Mouse (Mus musculus) right cerebral cortex, postnatal 36 days (tissue): Measurements from ENCODE around the gene Abhd12b.

Experiments
- DNase-seq, 2 experiments: peaks; one replicate each; pipeline ENCODE4 v3.0.0; 2022; ENCODE audit warnings: low spot score in 2 of 2, mixed read lengths in 1 of 2

Abhd12b gene

GRCm38 (mm10) chr12:70153842-70154241 lies at the start of gene Abhd12b:
Gene Abhd12b (plus strand): TSS chr12:70154142.
- DNase-seq = no peak

DNA sequence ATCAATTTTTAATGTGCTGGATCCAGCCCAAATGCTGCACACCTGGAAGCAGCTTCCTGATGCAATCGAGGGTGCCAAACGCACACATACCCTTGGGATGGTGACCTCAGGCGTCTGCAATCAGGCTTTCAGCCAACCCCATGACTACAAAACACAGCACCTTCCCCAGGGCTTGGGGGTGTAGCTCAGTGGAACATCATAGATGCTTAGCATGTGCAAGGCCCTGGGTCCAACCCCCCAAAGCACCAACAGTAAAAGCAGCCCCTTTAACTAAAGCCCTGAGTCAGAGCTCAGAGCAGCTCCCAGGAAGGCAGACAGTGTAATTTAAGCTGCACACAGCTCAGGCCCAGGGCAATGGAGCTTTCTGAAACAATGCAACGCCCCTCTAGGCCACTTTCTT lies 49.7 kb upstream of the Abhd12b start:
- DNase-seq = no peak

- DNase-seq = no peak
Observed at GRCm38 (mm10) chr12:70104776-70105420, 49.0 kb upstream of the Abhd12b start.

- DNase-seq = no peak
Observed at GRCm38 (mm10) chr12:70105885-70106284, 48.1 kb upstream of the Abhd12b start.

GRCm38 (mm10) chr12:70106508-70106907 lies 47.4 kb upstream of the Abhd12b start:
- no peak for DNase-seq

DNA sequence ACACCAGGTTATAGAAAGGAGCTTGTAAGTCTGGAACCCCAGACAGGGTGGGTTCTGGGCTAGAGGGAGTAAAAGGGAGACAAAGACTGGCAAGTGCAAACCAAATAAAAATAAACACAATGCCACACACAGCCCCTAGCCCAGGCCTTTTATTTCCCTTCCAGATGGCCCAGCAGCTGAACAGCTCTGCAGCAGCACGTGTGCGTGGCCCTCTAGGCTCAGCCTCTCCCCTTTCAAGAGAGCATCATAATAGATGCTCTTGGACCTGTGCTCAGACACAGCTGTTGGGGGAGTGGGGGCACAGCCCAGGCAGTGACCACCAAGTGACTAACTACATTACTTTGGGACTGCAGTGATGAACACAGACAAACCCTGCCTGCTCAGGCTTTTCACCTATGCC lies 45.8 kb upstream of the Abhd12b start:
- DNase-seq = no peak

GRCm38 (mm10) chr12:70109921-70110320 lies 44.0 kb upstream of the Abhd12b start:
- DNase-seq = no peak

DNA sequence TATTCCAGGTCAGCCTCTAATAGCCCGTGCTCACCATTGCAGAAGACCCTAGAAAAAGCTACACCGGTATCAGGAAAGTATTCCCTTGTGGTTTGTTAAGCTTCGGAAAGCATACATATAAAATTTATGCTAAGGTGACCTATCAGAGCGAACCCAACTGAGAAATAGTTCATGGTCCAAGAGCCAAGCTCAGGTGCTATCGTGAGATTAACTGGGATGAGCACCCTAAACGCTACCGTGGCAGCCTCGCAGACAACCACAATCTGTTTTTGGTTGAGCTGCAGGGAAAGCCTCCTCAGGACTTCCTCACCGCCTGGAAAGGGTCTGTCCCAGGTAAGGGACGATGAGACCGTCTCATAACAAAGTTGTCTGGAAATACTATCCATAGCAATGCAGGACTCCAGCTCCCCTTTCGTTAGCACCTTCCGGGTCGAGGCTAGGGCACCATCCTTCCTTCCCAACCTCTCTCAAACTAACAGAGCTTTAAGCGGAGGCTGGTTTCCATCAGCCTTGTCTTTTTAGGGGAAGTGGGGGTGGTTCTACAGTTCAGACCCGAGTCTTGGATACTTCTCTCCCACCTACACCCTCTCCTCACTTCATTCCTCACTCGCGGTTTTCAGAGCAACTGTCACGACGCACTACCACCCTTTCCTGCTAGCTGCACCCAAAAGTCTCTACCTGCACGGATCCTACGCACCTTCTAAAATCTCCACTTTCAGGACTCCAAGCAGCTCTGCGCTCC lies 43.4 kb upstream of the Abhd12b start:
- DNase-seq = peak; percentile 62 to 75

GRCm38 (mm10) chr12:70111117-70111366 lies 42.9 kb upstream of the Abhd12b start:
- DNase-seq = no peak

- DNase-seq = peak; percentile 68 to 72
Observed at GRCm38 (mm10) chr12:70111367-70112089, 42.4 kb upstream of the Abhd12b start.

DNA sequence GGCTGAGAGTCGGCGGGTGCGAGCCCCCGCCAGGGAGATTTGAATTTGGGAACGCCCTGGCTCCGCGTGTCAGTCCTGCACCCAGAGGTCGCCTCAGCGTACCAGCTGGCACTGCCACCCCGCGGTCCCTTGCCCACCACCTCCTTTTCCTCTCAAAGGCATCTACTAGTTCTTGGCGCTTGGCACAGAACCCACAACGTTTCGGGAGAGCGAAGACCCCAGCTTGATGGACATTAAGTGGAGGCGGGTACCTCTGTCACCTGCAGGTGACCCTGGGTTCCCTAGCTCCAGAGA lies 41.9 kb upstream of the Abhd12b start:
- no peak for DNase-seq

DNA sequence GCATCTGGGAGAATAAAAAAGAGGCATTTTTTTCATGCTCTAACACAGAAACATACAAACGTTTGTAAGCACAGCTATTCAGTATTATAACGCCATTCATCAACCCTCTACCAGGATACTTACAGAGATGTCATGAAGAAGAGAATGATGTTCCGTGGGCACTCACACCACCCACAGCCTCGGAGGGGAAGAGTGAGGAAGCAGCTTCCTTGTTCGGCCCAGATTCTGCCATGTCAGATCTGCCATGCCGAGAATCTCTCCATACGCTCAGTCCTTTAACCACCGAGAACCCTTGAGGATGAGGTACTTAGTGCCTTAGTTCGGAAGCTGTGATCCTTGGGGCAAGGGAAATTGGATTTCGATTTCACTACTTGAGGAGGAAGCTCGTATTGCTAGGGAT lies 40.6 kb upstream of the Abhd12b start, which contains the start of gene Nin:
TSS of gene Nin (minus strand) at position 367 of the 400 bp plus-strand sequence.
- no peak for DNase-seq

GRCm38 (mm10) chr12:70117146-70117545 lies 36.8 kb upstream of the Abhd12b start:
- DNase-seq = no peak

- DNase-seq = peak; percentile 64 to 70
Observed at GRCm38 (mm10) chr12:70118721-70119345, 35.1 kb upstream of the Abhd12b start.

DNA sequence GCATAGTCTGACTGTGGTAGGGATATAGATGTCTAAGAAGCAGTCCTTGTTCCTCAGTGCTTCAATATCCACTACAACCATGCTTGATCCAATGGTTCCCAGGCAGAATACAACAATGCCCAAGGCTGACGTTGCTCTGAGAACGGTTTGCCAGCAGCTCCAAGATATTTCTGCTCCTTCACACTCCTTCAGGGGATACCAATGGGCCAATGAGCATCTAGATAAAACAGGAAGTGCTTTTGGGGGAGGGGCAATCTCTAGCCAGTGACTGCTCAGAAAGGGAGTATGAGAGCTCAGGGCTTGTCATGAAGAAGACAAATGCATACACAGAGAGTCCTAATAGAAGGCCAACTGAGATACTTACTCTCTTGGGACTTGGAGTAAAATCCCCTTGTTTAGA lies 34.4 kb upstream of the Abhd12b start:
- DNase-seq = no peak

- DNase-seq = no peak
Observed at GRCm38 (mm10) chr12:70126626-70127025, 27.3 kb upstream of the Abhd12b start.

DNA sequence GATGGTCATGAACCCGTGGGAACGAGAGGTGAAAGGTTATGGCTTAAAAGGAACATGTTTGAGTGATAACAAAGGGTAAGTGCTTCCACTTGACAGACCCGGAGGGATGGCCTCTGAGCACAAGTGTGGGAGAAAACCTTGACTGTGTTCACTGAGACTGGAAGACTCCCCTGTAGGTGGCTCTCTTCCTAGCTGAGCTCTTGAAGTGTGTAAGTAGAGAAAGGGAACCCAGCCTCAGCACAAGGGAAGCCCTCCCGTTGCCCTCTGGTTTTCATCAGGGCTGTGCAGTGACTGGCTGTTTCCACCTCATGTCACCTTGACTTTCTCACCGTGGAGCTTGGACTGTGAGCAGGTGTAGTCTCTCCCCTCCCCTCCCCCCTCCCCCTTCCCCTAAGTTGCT lies 24.8 kb upstream of the Abhd12b start:
- DNase-seq = no peak

DNA sequence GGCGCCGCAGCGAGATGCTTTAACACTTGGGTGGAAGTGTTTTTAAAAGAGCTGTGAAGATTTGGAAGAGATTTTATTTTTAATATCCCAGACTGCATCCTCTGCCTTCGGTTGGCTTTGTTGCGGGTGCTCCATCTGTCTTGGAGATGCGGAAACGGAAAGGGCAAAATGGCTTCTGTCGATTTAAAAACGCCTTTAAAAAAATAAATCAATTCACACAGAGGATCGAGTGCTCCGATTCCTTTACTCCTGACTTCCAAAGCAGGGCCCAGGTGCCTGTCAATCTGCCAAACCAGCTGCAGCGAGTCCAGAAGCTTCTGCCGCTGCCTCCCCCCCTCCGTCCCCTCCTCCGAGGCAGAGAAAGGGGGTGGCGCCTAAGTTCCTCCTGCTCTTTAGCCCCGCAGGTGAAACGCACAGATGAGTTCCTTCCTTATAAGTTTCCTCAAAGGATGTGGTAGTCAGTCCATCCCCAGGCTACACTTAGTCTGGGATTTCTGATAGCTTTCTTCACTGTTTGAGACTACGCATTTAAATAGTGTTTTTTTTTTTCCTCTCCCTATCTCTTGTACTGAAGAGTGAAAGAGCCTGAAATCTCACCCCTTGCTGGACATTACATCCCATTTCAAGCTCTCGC lies 22.8 kb upstream of the Abhd12b start:
- DNase-seq = no peak

DNA sequence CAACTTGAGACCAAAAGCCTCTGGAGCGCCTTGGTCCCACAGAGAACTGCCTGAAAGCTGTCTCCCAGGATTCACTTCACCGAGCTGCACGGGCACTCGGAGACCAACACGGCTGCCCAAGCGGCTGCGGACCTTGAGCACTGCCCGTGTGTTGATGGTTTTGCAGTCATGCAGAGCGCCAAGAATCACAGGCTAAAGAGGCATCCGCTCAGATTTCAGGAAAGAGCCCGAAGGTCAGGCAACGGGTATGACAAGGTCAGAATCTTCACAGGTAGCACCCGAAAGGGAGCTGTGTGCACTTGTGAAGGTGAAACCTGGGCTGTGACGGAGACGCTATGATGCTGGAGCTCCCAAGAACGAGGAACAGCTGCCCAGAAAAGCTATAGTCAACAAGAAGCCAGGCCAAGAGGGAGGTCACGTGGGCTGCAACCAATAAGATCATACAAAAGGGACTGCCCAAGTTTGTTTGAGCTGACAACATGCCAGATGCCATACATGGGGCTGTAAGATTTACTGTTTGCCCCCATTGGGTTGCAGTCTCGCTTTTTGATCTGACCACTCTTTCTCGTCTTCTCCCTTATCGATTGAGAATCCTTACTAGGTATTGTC lies 19.2 kb upstream of the Abhd12b start:
- no peak for DNase-seq

- no peak for DNase-seq
Observed at GRCm38 (mm10) chr12:70136185-70136756, 17.7 kb upstream of the Abhd12b start.

DNA sequence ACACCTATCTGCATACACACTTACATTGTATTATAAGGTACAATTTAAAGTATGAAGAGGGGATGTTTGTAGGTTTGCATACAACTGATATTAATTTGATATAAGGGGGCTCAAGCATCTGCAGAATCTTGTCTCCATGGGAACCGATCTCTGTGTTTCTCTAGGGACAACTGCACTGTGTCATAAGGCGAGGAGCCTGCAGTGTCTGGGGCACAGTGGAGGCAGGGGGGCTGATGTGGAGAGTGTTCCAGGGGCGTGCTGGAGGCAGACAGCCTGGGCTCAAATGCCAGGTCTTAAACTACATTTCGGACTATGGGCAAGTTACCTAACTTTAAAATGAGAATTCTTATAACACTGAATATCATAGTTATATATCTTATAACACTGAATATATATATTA lies 16.8 kb upstream of the Abhd12b start:
- no peak for DNase-seq
